Mouse (Mus musculus) monocyte, adult 5-6 weeks (primary cell): ENCODE results near the gene Reg2. TPM values are rescaled to one million over a fixed set of nuclear protein-coding genes. Genes with fewer than 3 reads are reported as not detected.
"Not testable (repeated sequence)": the region's sequence is repeated elsewhere in the genome, so short reads cannot be mapped to it uniquely, and the experiment has no call there.

ENCODE experiments used
- ATAC-seq: fragments of 153-309, 156-312 bp; replicated peaks from 2 replicates; pipeline ENCODE4 v1.8.0; 2017; ENCODE audit warnings: mild to moderate bottlenecking; ENCODE audit not compliant: low TSS enrichment, insufficient number of reproducible peaks, severe bottlenecking, poor library complexity, low FRiP score
- total RNA-seq: library from RNA; stranded (forward); fragments of 200-1000, 200-491, 200-594 nt; gene quantifications from 3 replicates; pipeline ENCODE4 v1.2.3, GENCODE M21; 2017

Reg2 gene
- not detected in 3 replicates for total RNA-seq

DNA sequence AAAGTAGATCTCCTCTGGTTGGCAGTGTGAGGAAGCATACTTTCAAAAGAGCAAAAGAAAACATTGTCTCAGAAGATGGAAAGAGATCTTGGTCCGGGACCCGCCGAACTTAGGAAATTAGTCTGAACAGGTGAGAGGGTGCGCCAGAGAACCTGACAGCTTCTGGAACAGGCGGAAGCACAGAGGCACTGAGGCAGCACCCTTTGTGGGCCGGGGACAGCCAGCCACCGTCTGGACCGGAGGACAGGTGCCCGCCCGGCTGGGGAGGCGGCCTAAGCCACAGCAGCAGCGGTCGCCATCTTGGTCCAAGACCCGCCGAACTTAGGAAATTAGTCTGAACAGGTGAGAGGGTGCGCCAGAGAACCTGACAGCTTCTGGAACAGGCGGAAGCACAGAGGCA is at the start of gene Reg2:
Gene Reg2, plus strand, starts transcription at position 301 of the 400 bp plus-strand sequence.
- not testable (repeated sequence) for ATAC-seq

DNA sequence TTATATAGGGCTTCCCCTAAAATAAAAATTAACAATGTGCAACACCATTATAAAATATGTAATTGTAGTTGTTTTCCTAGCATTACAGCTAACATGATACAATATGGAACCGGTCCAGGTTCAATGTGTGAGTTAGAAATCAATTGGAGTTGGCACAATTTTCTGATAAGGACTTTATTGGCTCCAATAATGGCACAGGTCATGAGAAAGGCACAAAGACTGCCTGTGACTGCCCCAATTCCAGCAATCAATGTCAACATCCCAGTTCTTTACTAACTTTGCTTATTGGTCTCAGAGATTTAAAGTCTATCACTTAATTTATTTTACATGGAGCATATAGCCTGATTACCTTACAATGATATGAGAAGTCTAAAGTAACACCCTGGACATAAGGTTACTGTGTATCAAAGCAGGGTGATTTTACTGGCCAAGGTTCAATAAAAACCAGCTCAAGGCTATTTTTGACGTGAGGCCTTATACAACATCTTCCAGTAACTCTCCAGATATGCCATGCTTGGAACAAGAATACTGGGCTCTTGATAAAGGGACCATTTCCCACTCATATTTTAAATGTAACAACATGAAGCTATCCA is 33.4 kb upstream of the Reg2 start:
- no peak for ATAC-seq

DNA sequence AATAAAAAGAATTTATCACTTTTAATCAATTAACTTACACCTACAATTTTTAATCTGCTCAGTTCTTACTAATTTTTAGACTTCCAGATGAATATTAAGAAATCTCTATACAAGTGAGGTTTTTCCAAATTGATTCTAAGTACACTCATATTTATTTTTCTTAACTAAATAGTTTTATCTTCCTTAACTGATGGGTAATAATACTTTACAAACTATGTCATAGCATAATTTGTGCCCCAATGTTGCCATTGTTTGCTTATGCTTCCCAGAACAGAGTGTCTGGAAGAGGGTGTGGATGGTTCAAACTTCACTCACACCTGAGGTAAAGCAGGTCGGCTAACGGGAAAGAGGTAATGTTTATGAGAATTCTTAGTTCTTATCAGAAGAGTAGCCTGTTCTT is 25.1 kb upstream of the Reg2 start, which contains the start of gene Reg3b:
Gene Reg3b, plus strand, starts transcription at position 301 of the 400 bp plus-strand sequence.
- ATAC-seq = no peak

DNA sequence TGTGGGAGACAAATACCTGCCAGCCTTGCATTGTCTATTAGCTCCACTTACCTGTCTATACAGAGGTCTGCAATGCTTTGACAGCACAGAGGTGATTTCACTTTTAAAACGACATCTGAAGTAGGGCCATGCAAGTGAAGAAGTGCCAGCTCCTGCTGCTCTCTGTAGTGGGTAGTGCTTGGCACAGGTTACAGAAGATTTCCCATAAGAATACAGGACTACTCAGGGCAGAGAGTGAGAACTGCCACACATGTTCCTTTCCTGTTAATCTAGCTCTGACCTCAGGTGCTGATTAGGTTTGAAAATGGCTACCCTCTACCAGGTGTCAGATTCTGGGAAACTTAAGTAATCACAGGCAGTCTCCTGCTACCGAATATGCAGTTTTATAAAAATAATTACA is 16.7 kb upstream of the Reg2 start, which contains the start of gene Reg3d:
Gene Reg3d, minus strand, starts transcription at position 101 of the 400 bp plus-strand sequence.
- no peak for ATAC-seq

DNA sequence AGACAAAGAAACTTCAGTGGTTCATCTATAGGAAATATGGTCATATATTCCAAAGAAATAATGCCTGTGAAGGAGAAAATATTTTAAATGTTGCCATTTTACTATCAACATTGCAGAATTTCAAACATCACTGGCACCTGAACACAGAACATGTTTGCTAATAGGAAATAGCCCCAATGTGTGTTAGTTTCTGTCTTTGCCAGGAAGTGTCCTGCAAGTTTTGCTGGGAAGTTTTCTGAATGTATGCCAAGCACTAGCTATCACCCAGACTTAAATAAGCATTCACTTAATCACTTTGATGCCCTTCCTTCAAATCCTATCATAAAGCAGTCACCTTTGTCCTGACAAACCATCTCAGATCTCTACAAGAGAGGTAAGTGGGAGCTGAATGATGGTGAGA is 15.0 kb upstream of the Reg2 start, which contains the start of gene Reg3a:
Gene Reg3a, plus strand, starts transcription at position 301 of the 400 bp plus-strand sequence.
- no peak for ATAC-seq

DNA sequence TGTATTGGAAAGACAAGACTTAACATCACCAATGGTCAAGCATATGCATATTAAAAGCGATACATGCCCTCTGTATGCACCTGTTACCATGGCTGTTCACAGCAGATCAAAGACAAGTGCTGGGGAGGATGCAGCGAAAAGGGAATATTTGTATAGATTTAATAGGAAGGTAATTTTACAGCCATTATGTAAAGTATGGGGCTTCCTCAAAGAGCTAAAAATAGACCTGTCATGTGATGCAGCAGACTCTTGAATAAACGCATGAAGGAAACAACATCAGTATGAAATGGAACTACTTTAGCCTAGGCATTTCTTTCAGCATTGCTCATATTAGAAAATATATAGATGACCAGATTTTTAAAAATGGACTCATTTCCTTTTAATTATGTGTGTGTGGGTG is 9.8 kb upstream of the Reg2 start:
- ATAC-seq = no peak

DNA sequence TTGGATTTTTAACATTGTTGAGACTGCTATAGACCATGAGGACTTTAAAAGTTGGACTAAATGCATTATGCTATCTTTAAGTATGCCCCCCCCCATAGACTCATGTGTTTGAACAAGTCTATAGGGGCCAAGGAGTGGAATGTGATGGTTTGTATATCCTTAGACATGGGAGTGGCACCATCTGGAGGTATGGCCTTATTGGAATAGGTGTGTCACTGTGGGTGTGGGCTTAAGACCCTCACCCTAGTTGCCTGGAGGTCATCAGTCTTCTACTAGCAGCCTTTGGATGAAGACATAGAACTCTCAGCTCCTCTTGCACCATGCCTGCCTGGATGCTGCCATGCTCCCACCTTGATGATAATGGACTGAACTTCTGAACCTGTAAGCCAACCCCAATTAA is 27.0 kb downstream of the Reg2 start, which contains the start of gene Reg1:
Gene Reg1, plus strand, starts transcription at position 301 of the 400 bp plus-strand sequence.
- not testable (repeated sequence) for ATAC-seq

DNA sequence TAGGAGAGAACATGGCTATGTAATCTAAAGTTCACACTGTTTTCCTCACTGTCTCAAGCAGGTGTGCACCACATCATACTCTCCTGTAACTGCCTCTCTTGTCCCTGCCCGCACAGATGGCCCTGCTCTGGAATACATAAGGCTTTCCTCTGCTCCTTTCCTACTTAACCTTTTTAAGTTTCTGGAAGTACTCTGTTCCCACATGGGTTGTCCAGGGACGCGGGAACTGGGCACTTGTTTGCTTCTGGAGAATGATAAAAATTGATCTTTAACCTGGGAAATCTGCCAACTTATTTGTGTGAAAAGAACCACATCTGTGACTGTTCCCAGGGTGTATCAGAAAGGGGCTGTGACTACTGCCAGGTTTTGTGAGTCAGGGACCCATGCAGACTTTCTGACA is 30.1 kb downstream of the Reg2 start:
- ATAC-seq = no peak

DNA sequence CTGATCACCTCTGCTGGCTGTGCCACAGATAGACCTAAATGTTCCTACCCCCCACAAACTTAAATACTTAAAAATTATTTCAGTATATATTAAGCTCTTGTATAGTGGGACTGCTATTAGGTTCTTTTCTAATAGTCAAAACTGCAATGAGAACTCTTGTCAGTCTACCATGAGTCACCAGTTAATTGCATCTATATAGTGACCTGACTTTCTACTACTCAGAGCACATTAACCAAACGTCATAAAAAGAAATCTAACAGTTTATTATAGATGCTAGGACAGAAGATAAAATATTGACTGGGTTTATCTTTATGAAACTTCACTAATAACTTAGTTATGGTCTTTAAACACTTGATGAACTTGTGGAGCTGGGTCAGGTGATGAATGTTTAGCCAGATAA is 51.8 kb downstream of the Reg2 start:
- no peak for ATAC-seq

DNA sequence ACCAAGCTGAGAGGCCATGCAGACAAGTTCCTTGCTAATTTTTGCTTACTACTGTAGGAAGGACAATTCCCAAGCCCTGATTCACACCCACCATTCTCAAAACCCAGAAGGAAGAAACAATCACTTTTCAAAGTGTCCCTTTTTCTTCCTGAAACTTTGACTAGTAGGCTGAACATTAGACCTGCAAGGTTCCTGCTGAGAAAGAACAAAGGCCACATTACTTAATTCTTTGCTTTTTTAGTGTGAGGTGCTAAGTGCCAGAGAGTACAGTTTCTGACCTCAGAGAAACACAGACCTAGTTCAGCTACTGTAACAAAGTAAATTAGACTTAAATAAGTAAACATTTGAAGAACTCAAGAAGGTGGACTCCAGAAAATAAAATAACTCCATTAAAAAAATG is 53.0 kb downstream of the Reg2 start:
- ATAC-seq = no peak

DNA sequence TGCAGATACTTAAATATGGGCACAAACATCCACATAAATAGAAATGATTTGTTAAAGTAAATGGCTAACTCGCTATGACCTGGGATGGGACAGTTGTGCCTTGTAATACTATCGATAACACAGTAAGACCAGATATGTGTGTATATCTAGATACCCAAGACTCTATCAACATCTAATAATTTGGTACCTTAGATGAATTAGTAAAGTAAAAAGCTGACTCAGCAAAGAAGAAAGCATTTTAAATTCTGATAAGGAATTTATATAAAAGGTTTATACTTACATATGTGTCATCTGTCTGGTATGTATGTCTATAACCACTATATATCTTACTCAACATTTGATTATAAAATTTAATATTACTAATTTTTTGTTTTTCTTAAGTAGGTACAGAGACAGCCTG is 57.4 kb downstream of the Reg2 start:
- ATAC-seq = no peak

Other genes starting within 250 kb of the Reg2 start
- not detected in 3 replicates for gene Reg3b, start 25.0 kb upstream of the Reg2 start, total RNA-seq
- not detected in 3 replicates for gene Reg3d, start 16.8 kb upstream of the Reg2 start, total RNA-seq
- gene Reg3a, start 14.9 kb upstream of the Reg2 start, total RNA-seq = not detected in 3 replicates
- gene Reg1, start 27.1 kb downstream of the Reg2 start, total RNA-seq = not detected in 3 replicates
- not detected in 3 replicates for gene Reg3g, start 73.2 kb downstream of the Reg2 start, total RNA-seq